In genomic region chr5:20671826-20672225, GRCm38 (mm10) we compare ENCODE assay signal across 11 mouse cellular contexts.
DNase-seq lines count a peak whose midpoint lies in the region; ATAC-seq and TF ChIP-seq lines count a peak whose summit lies in the region.
"Had no signal": no experiment of that assay in that cellular context is flagged by ENCODE, and none has a peak within 500 bp of the region (broad histone marks: within the 10 kb centered on the region; RNA-seq: fewer than 3 reads in every experiment).

No protein-coding gene starts in this region.

- no peak overlapping the region for H3K4me2 ChIP-seq in midbrain, embryonic 13.5 days (replicated peaks)
- H3K4me2 ChIP-seq: limb, embryonic 15.5 days had no signal

- H3K9me3 ChIP-seq in midbrain, embryonic 13.5 days: no peaks in the 10 kb centered on the region
- H3K9me3 ChIP-seq: limb, embryonic 15.5 days had no signal

- peak overlapping the region; percentile 18; the same call in 1 of the 2 replicates for H3K27ac ChIP-seq in cortical plate, adult 2 months (ENCODE audit: insufficient read depth, low read length)
- H3K27ac ChIP-seq in olfactory bulb, adult 2 months (ENCODE audit: insufficient read depth, low read depth, low read length): peak overlapping the region; percentile 63
- no peak overlapping the region for H3K27ac ChIP-seq in midbrain, embryonic 13.5 days
- H3K27ac ChIP-seq: limb, embryonic 15.5 days had no signal

- H3K4me1 ChIP-seq in cortical plate, adult 2 months (ENCODE audit: control insufficient read depth, insufficient read depth, low read length): peaks cover 11% of the 10 kb centered on the region
- H3K4me1 ChIP-seq in olfactory bulb, adult 2 months (ENCODE audit: control insufficient read depth, insufficient read depth, low read length): peaks cover 3% of the 10 kb centered on the region; the same call in 1 of the 2 replicates
- H3K4me1 ChIP-seq in midbrain, embryonic 13.5 days (replicated peaks): peaks cover 11% of the 10 kb centered on the region
- H3K4me1 ChIP-seq: limb, embryonic 15.5 days had no signal

- TF ChIP-seq POLR2A in cortical plate, adult 2 months (IDR thresholded peaks at IDR 0.05; ENCODE audit: extremely low read depth, insufficient read depth, low read length): no peak
- TF ChIP-seq POLR2A in olfactory bulb, adult 2 months (IDR thresholded peaks at IDR 0.05; ENCODE audit: insufficient read depth, low read depth, low read length): no peak

- no peak for TF ChIP-seq CTCF in cortical plate, adult 2 months (IDR thresholded peaks at IDR 0.05; ENCODE audit: extremely low read depth, insufficient read depth, low read length)
- TF ChIP-seq CTCF in olfactory bulb, adult 2 months (IDR thresholded peaks at IDR 0.05; ENCODE audit: insufficient read depth, low read depth, low read length): no peak

- H3K4me3 ChIP-seq in cortical plate, adult 2 months (ENCODE audit: insufficient read depth, low read length): no peak overlapping the region
- H3K4me3 ChIP-seq in olfactory bulb, adult 2 months (ENCODE audit: insufficient read depth, low read depth, low read length): no peak overlapping the region
- no peak overlapping the region for H3K4me3 ChIP-seq in midbrain, embryonic 13.5 days (replicated peaks)
- H3K4me3 ChIP-seq: limb, embryonic 15.5 days had no signal

- H3K27me3 ChIP-seq in midbrain, embryonic 13.5 days: no peaks in the 10 kb centered on the region
- H3K27me3 ChIP-seq: limb, embryonic 15.5 days had no signal

- ATAC-seq in erythroblast, adult 5-6 weeks (replicated peaks; ENCODE audit: low FRiP score, poor library complexity, severe bottlenecking): no peak
- ATAC-seq in midbrain, embryonic 13.5 days: no peak

- no peaks in the 10 kb centered on the region for H3K36me3 ChIP-seq in midbrain, embryonic 13.5 days
- H3K36me3 ChIP-seq: limb, embryonic 15.5 days had no signal

- H3K9ac ChIP-seq in midbrain, embryonic 13.5 days (replicated peaks): no peak overlapping the region
- H3K9ac ChIP-seq: limb, embryonic 15.5 days had no signal

- WGBS in olfactory bulb, adult 2 months: 48% methylated on average over 1 of the region's 1 CpGs
- WGBS in midbrain, embryonic 13.5 days: 57% methylated on average over 1 of the region's 1 CpGs

- DNase-seq in layer of hippocampus, adult 11-12 months (ENCODE audit: low spot score): peak; percentile 58
- no peak for DNase-seq in layer of hippocampus, adult 9-10 months (ENCODE audit: low spot score)
- peak; percentile 94 for DNase-seq in brain, adult 2 months (ENCODE audit: low read depth, low spot score)
- DNase-seq: kidney, adult 8-10 months; lung, postnatal 36 days; thymus, postnatal 4 days had no signal
